Comparison of ENCODE assay signal across 16 mouse cellular contexts in genomic region chr17:50448693-50449092, GRCm38 (mm10).
"Had no signal": no experiment of that assay in that cellular context is flagged by ENCODE, and none has a peak within 500 bp of the region (broad histone marks: within the 10 kb centered on the region; RNA-seq: fewer than 3 reads in every experiment).

No protein-coding gene starts in this region.

- H3K4me1 ChIP-seq: limb, embryonic 12.5 days; midbrain, embryonic 10.5 days; neural tube, embryonic 13.5 days had no signal

- H3K9ac ChIP-seq: limb, embryonic 12.5 days; liver, embryonic 13.5 days; liver, postnatal 0 days; neural tube, embryonic 13.5 days had no signal

- H3K4me3 ChIP-seq: limb, embryonic 12.5 days; liver, embryonic 13.5 days; midbrain, embryonic 10.5 days; neural tube, embryonic 13.5 days had no signal

- ATAC-seq: hindbrain, postnatal 0 days; liver, postnatal 0 days had no signal

- DNase-seq: kidney, adult 18-20 months; layer of hippocampus, adult 9-11 months; layer of hippocampus, postnatal 36 days; liver; liver, embryonic 13.5 days; liver, postnatal 0 days; midbrain, embryonic 14.5 days; retina, postnatal 1 day; right cerebral cortex, postnatal 4 days; spleen, adult 18-20 months; thymus, adult 18-20 months; thymus, postnatal 14 days had no signal

- H3K9me3 ChIP-seq: limb, embryonic 12.5 days; liver, embryonic 13.5 days; midbrain, embryonic 10.5 days; neural tube, embryonic 13.5 days had no signal

- H3K27ac ChIP-seq: hindbrain, postnatal 0 days; limb, embryonic 12.5 days; liver, embryonic 13.5 days; midbrain, embryonic 10.5 days; neural tube, embryonic 13.5 days had no signal

- H3K4me2 ChIP-seq: limb, embryonic 12.5 days; liver, embryonic 13.5 days; neural tube, embryonic 13.5 days had no signal

- H3K27me3 ChIP-seq: limb, embryonic 12.5 days; liver, embryonic 13.5 days; neural tube, embryonic 13.5 days had no signal

- H3K36me3 ChIP-seq: limb, embryonic 12.5 days; liver, embryonic 13.5 days; midbrain, embryonic 10.5 days; neural tube, embryonic 13.5 days had no signal
